Mouse (Mus musculus) heart, embryonic 12.5 days (tissue): ENCODE data around the gene Lime1. TPM values are rescaled to one million over a fixed set of nuclear protein-coding genes. Genes with fewer than 3 reads are reported as not detected.

ENCODE experiments used
- ATAC-seq: fragments of 200-750 bp; cut with Nextera tagmentation; 2 replicates; pipeline ENCODE4 v1.8.0; 2017; ENCODE audit warnings: moderate TSS enrichment, moderate library complexity; ENCODE audit not compliant: insufficient number of reproducible peaks, low FRiP score
- H3K27ac ChIP-seq: fragments of 300-500 bp; sonication (generic); 2 replicates; pipeline ENCODE4 v1.5.1; 2016; ENCODE audit warnings: mild to moderate bottlenecking, moderate library complexity; ENCODE audit not compliant: poor library complexity, severe bottlenecking
- H3K27me3 ChIP-seq: fragments of 300-500 bp; sonication (generic); replicated peaks from 2 replicates; pipeline ENCODE4 v1.6.1; 2016; ENCODE audit warnings: mild to moderate bottlenecking, moderate library complexity
- H3K36me3 ChIP-seq: fragments of 300-500 bp; sonication (generic); 2 replicates; pipeline ENCODE4 v1.6.1; 2016; ENCODE audit warnings: mild to moderate bottlenecking, moderate library complexity
- H3K4me1 ChIP-seq: fragments of 300-500 bp; sonication (generic); replicated peaks from 2 replicates; pipeline ENCODE4 v1.6.1; 2016; ENCODE audit warnings: mild to moderate bottlenecking
- H3K4me2 ChIP-seq: fragments of 300-500 bp; sonication (generic); 2 replicates; pipeline ENCODE4 v1.6.1; 2016; ENCODE audit warnings: mild to moderate bottlenecking, moderate library complexity
- H3K4me3 ChIP-seq: fragments of 300-500 bp; sonication (generic); 2 replicates; pipeline ENCODE4 v1.5.1; 2016; ENCODE audit warnings: mild to moderate bottlenecking
- H3K9ac ChIP-seq: fragments of 300-500 bp; sonication (generic); 2 replicates; pipeline ENCODE4 v1.6.1; 2016; ENCODE audit warnings: mild to moderate bottlenecking, moderate library complexity
- H3K9me3 ChIP-seq: fragments of 300-500 bp; sonication (generic); replicated peaks from 2 replicates; pipeline ENCODE4 v1.6.1; 2016; ENCODE audit warnings: mild to moderate bottlenecking, moderate library complexity
- WGBS: fragments of 180-500 bp; shearing (Covaris S2); methylation state at CpG from one replicate; pipeline ENCODE4 v1.1.7; 2016; 5-methylcytosine and 5-hydroxymethylcytosine counted together
- polyA plus RNA-seq: library from polyadenylated mRNA; unstranded; fragments of >200 nt; fragmentation: Nextera tagmentation; extraction: Ambion mirVana; gene quantifications from 2 replicates; pipeline ENCODE4 v1.2.1, GENCODE M21; 2016

Gene Lime1
- polyA plus RNA-seq, 1 experiment from 2014 or later, result 16.2 TPM

DNA sequence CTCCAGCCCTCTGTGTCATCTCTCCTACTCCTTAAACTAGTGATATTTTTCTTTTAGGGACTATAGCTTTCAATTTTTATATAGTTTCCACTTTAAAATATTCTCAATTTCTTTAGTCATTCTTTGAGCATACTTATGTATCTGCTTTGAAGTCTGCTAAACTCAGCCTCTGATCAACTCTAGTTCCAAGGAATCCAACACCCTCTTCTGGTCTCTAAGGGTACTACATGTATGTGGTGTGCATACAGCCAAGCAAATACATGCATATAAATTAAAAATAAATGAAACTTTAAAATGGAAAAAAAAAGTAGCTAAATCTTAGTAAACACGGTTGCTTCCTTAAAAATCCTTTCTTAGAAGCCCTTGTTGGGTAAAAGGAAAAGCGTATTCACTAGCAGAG is 4.1 kb upstream of the Lime1 start:
- Histone ChIP-seq H3K4me1 (0 out of 2 replicates have a peak, but pooled peaks cover 2% of the 10 kb centered on the region), H3K27ac (no peak overlapping the region), H3K4me2 (no peak overlapping the region), H3K4me3 (no peak overlapping the region), H3K27me3 (no peaks in the 10 kb centered on the region), H3K9ac (no peak overlapping the region), H3K36me3 (peaks cover 38% of the 10 kb centered on the region), H3K9me3 (no peaks in the 10 kb centered on the region)
- ATAC-seq, result no peak
- WGBS, result 95% methylated on average over 2 of the region's 2 CpGs

GRCm38 (mm10) chr2:181377230-181377629 is 2.6 kb upstream of the Lime1 start:
- Histone ChIP-seq H3K27me3 (no peaks in the 10 kb centered on the region), H3K9ac (no peak overlapping the region), H3K9me3 (no peaks in the 10 kb centered on the region), H3K4me3 (no peak overlapping the region), H3K4me2 (no peak overlapping the region), H3K27ac (no peak overlapping the region), H3K36me3 (peaks cover 42% of the 10 kb centered on the region), H3K4me1 (0 out of 2 replicates have a peak, but pooled peaks cover 2% of the 10 kb centered on the region)
- WGBS, result 62% methylated on average over 2 of the region's 2 CpGs
- ATAC-seq, result no peak

DNA sequence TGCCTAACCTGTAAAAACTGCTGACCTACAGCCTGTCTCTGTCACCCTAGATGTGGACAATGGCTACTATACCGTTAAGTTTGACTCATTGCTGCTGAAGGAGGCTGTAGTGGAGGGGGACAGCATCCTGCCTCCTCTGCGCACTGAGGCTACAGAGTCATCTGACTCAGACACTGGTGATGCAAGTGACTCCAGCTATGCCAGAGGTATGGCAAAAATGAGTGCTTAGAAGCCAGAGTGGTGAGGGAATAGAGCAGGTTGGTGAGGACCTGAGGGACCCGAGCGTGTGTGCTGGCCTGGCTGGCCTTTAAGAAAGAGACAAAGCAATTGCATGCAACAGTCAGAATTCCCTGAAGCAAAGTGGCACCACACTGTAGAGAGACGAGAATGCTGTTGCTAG is 1.2 kb upstream of the Lime1 start:
- Histone ChIP-seq H3K4me3 (no peak overlapping the region), H3K9me3 (no peaks in the 10 kb centered on the region), H3K4me2 (no peak overlapping the region), H3K27me3 (no peaks in the 10 kb centered on the region), H3K4me1 (0 out of 2 replicates have a peak, but pooled peaks cover 2% of the 10 kb centered on the region), H3K27ac (no peak overlapping the region), H3K36me3 (peaks cover 56% of the 10 kb centered on the region), H3K9ac (no peak overlapping the region)
- WGBS, result 83% methylated on average over 5 of the region's 5 CpGs
- no peak for ATAC-seq

DNA sequence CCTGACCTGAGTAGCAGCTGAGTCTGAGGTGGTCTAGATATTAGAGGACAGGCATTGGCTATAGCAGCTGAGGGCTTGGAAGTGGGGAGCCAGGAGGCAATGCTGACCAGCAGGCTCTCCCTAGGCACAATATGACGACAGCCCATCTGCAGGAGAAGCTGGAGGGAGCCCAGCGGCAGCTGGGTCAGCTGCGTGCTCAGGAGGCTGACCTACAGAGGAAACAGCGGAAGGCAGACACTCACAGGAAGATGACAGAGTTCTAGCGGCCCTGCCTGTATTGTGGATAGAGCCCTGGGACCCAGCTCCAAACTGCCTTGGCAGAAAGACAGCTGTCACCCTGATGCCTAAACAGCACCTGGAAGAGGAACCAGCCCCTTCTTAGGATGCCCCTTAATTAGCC is 373 bp downstream of the Lime1 start:
- Histone ChIP-seq H3K27me3 (no peaks in the 10 kb centered on the region), H3K4me3 (no peak overlapping the region), H3K27ac (no peak overlapping the region), H3K9me3 (no peaks in the 10 kb centered on the region), H3K36me3 (peaks cover 70% of the 10 kb centered on the region), H3K4me1 (0 out of 2 replicates have a peak, but pooled peaks cover 2% of the 10 kb centered on the region), H3K4me2 (no peak overlapping the region), H3K9ac (no peak overlapping the region)
- no peak for ATAC-seq
- WGBS, result 88% methylated on average over 5 of the region's 5 CpGs

- Histone ChIP-seq H3K36me3 (peaks cover 77% of the 10 kb centered on the region), H3K4me1 (0 out of 2 replicates have a peak, but pooled peaks cover 2% of the 10 kb centered on the region), H3K27ac (no peak overlapping the region), H3K4me2 (no peak overlapping the region), H3K4me3 (no peak overlapping the region), H3K9ac (no peak overlapping the region), H3K9me3 (no peaks in the 10 kb centered on the region), H3K27me3 (no peaks in the 10 kb centered on the region)
- ATAC-seq, result no peak
- 89% methylated on average over 5 of the region's 5 CpGs for WGBS
Observed at GRCm38 (mm10) chr2:181381107-181381506, 1.2 kb downstream of the Lime1 start.

GRCm38 (mm10) chr2:181381631-181382306 is 1.9 kb downstream of the Lime1 start:
- Histone ChIP-seq H3K9ac (no peak overlapping the region), H3K4me1 (0 out of 2 replicates have a peak, but pooled peaks cover 2% of the 10 kb centered on the region), H3K36me3 (peaks cover 83% of the 10 kb centered on the region), H3K9me3 (no peaks in the 10 kb centered on the region), H3K4me2 (no peak overlapping the region), H3K27ac (no peak overlapping the region), H3K4me3 (no peak overlapping the region), H3K27me3 (no peaks in the 10 kb centered on the region)
- WGBS, result 90% methylated on average over 6 of the region's 6 CpGs
- ATAC-seq, result no peak

- H3K4me2 ChIP-seq, result no peak overlapping the region
- no peak overlapping the region for H3K9ac ChIP-seq
- H3K9me3 ChIP-seq, result no peaks in the 10 kb centered on the region
- WGBS, result 79% methylated on average over 7 of the region's 7 CpGs
- no peak for ATAC-seq
- no peaks in the 10 kb centered on the region for H3K27me3 ChIP-seq
- no peak overlapping the region for H3K27ac ChIP-seq
- no peak overlapping the region for H3K4me3 ChIP-seq
- peaks cover 78% of the 10 kb centered on the region for H3K36me3 ChIP-seq
- no peaks in the 10 kb centered on the region for H3K4me1 ChIP-seq
Observed at GRCm38 (mm10) chr2:181384463-181384862, 4.6 kb downstream of the Lime1 start.

DNA sequence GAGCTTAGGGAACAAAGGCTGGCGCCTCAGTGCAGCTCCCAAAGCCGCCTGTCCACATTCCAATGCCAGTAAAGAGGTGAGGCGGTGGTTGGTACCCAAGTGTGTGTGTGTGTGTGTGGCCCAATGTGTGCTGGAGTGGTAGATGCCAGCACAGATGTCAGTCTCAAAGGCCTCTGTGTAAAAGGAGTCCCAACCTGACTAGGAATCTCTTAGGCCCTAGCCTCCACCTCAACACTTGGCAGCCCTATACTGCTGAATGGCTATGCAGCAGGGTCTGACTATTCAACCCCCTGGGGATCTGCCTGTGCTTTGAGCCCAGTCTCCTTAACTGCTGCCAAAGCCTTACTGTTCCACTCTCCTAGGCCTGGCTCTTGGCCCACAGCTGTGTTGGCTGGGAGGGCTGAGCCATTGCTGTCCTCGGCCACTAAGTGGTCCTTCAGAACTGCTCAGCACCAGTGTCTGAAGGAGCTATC is 5.1 kb downstream of the Lime1 start:
- H3K4me2 ChIP-seq, result no peak overlapping the region
- H3K9me3 ChIP-seq, result no peaks in the 10 kb centered on the region
- H3K27ac ChIP-seq, result no peak overlapping the region
- H3K4me1 ChIP-seq, result no peaks in the 10 kb centered on the region
- no peak for ATAC-seq
- no peaks in the 10 kb centered on the region for H3K27me3 ChIP-seq
- no peak overlapping the region for H3K4me3 ChIP-seq
- 91% methylated on average over 4 of the region's 4 CpGs for WGBS
- H3K36me3 ChIP-seq, result peaks cover 77% of the 10 kb centered on the region
- H3K9ac ChIP-seq, result no peak overlapping the region

GRCm38 (mm10) chr2:181385885-181386284 is 6.0 kb downstream of the Lime1 start:
- Histone ChIP-seq H3K9me3 (no peaks in the 10 kb centered on the region), H3K4me1 (no peaks in the 10 kb centered on the region), H3K27ac (no peak overlapping the region), H3K27me3 (no peaks in the 10 kb centered on the region), H3K4me2 (no peak overlapping the region), H3K36me3 (peaks cover 76% of the 10 kb centered on the region), H3K4me3 (no peak overlapping the region), H3K9ac (no peak overlapping the region)
- no peak for ATAC-seq
- 82% methylated on average over 3 of the region's 3 CpGs for whole genome bisulfite sequencing

DNA sequence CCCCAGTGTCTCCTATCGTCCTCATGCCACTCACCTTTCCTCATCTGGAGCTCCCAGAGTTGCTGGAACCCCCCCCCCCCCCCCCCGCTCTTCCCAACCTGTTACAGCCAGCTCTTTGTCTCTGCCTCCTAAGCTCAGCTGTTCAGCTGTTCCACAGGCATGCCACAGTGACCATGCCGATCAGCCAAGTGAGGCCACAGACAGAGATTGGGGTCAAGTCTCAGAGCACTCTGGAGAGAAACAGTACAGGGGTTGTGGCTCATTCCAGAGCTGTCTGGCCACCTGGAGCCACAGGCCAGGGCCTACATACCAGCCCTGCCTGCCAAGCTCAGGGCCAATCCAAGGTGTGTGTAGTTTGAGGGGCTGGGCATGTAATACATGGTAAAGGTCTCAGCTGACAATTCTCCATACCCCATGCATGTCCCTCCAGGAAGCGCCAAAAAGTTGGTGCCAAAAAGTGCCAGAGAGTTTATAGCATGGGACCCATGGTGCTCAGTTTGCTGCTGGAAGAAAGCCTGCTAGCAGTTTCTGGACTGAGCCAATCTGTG is 6.9 kb downstream of the Lime1 start:
- WGBS, result 76% methylated on average over 3 of the region's 4 CpGs
- H3K9me3 ChIP-seq, result no peaks in the 10 kb centered on the region
- H3K4me1 ChIP-seq, result no peaks in the 10 kb centered on the region
- H3K4me2 ChIP-seq, result no peak overlapping the region
- H3K9ac ChIP-seq, result no peak overlapping the region
- no peaks in the 10 kb centered on the region for H3K27me3 ChIP-seq
- H3K36me3 ChIP-seq, result peaks cover 77% of the 10 kb centered on the region
- ATAC-seq, result no peak
- H3K27ac ChIP-seq, result no peak overlapping the region
- no peak overlapping the region for H3K4me3 ChIP-seq

GRCm38 (mm10) chr2:181390136-181390870 is 10.4 kb downstream of the Lime1 start:
- Histone ChIP-seq H3K27me3 (no peaks in the 10 kb centered on the region), H3K4me3 (no peak overlapping the region), H3K4me2 (no peak overlapping the region), H3K9ac (no peak overlapping the region), H3K4me1 (no peaks in the 10 kb centered on the region), H3K9me3 (no peaks in the 10 kb centered on the region), H3K27ac (no peak overlapping the region), H3K36me3 (peaks cover 66% of the 10 kb centered on the region)
- ATAC-seq, result no peak
- WGBS, result 82% methylated on average over 4 of the region's 4 CpGs
